Mouse (Mus musculus): ENCODE measurements at regions not wholly inside any gene's neighbourhood (a gene's known extent, or its start where the extent isn't known, plus 50 kb on each side); places are given as distances from the start of the nearest gene placed in this dataset.

- TF ChIP-seq EP300 (IDR thresholded peaks at IDR 0.05; ENCODE audit: low read depth) (no peak), CTCF (IDR thresholded peaks at IDR 0.05; ENCODE audit: low read depth) (no peak)
Measured at GRCm38 (mm10) chr4:70053136-70053535, 357.1 kb downstream of the Cdk5rap2 start.

All from liver, embryonic 14.5 days (tissue).